Mouse (Mus musculus): ENCODE measurements around the gene Ostm1.

Gene Ostm1

GRCm38 (mm10) chr10:42582566-42583110 is 984 bp upstream of the Ostm1 start:
- peak; percentile 58 for DNase-seq (ENCODE audit: low read depth, low spot score)

- DNase-seq (ENCODE audit: low read depth, low spot score), result no peak
Observed at GRCm38 (mm10) chr10:42583902-42584435, 347 bp downstream of the Ostm1 start.

GRCm38 (mm10) chr10:42584436-42584983 is 888 bp downstream of the Ostm1 start:
- peak; percentile 65 for DNase-seq (ENCODE audit: low read depth, low spot score)

- DNase-seq (ENCODE audit: low read depth, low spot score), result no peak
Observed at GRCm38 (mm10) chr10:42585156-42585555, 1.5 kb downstream of the Ostm1 start.

- DNase-seq (ENCODE audit: low read depth, low spot score), result no peak
Observed at GRCm38 (mm10) chr10:42585596-42586305, 2.1 kb downstream of the Ostm1 start.

GRCm38 (mm10) chr10:42587961-42588750 is 4.5 kb downstream of the Ostm1 start:
- DNase-seq (ENCODE audit: low read depth, low spot score), result no peak

GRCm38 (mm10) chr10:42589505-42589904 is 5.9 kb downstream of the Ostm1 start:
- no peak for DNase-seq (ENCODE audit: low read depth, low spot score)

- DNase-seq (ENCODE audit: low read depth, low spot score), result no peak
Observed at GRCm38 (mm10) chr10:42590261-42591184, 6.9 kb downstream of the Ostm1 start.

- DNase-seq (ENCODE audit: low read depth, low spot score), result peak; percentile 57
Observed at GRCm38 (mm10) chr10:42591185-42591992, 7.8 kb downstream of the Ostm1 start.

- DNase-seq (ENCODE audit: low read depth, low spot score), result peak; percentile 25
Observed at GRCm38 (mm10) chr10:42591993-42592686, 8.5 kb downstream of the Ostm1 start.

GRCm38 (mm10) chr10:42593201-42593600 is 9.6 kb downstream of the Ostm1 start:
- DNase-seq (ENCODE audit: low read depth, low spot score), result no peak

- no peak for DNase-seq (ENCODE audit: low read depth, low spot score)
Observed at GRCm38 (mm10) chr10:42598615-42599014, 15.0 kb downstream of the Ostm1 start.

- DNase-seq (ENCODE audit: low read depth, low spot score), result peak; percentile 87
Observed at GRCm38 (mm10) chr10:42601556-42601955, 17.9 kb downstream of the Ostm1 start.

- peak; percentile 84 for DNase-seq (ENCODE audit: low read depth, low spot score)
Observed at GRCm38 (mm10) chr10:42604874-42605273, 21.3 kb downstream of the Ostm1 start.

GRCm38 (mm10) chr10:42606757-42607156 is 23.1 kb downstream of the Ostm1 start:
- DNase-seq (ENCODE audit: low read depth, low spot score), result no peak

GRCm38 (mm10) chr10:42613075-42613474 is 29.5 kb downstream of the Ostm1 start:
- DNase-seq (ENCODE audit: low read depth, low spot score), result no peak

GRCm38 (mm10) chr10:42613639-42614381 is 30.2 kb downstream of the Ostm1 start:
- peak; percentile 73 for DNase-seq (ENCODE audit: low read depth, low spot score)

- DNase-seq (ENCODE audit: low read depth, low spot score), result no peak
Observed at GRCm38 (mm10) chr10:42614766-42615165, 31.1 kb downstream of the Ostm1 start.

- no peak for DNase-seq (ENCODE audit: low read depth, low spot score)
Observed at GRCm38 (mm10) chr10:42618291-42618690, 34.7 kb downstream of the Ostm1 start.
